Mouse (Mus musculus) mature B cell (primary cell): ENCODE data around the gene Slc35e3.

Experiments
- in situ Hi-C: fragments of 300-500 bp; cut with MboI; formaldehyde crosslinking; loops from 2 replicates; pipeline ENCODE4 v1.14.3; 2019

Gene Slc35e3

GRCm38 (mm10) chr10:117776281-117777102 lies 30.3 kb upstream of the Slc35e3 start:
- in situ Hi-C loops: no loop called here

DNA sequence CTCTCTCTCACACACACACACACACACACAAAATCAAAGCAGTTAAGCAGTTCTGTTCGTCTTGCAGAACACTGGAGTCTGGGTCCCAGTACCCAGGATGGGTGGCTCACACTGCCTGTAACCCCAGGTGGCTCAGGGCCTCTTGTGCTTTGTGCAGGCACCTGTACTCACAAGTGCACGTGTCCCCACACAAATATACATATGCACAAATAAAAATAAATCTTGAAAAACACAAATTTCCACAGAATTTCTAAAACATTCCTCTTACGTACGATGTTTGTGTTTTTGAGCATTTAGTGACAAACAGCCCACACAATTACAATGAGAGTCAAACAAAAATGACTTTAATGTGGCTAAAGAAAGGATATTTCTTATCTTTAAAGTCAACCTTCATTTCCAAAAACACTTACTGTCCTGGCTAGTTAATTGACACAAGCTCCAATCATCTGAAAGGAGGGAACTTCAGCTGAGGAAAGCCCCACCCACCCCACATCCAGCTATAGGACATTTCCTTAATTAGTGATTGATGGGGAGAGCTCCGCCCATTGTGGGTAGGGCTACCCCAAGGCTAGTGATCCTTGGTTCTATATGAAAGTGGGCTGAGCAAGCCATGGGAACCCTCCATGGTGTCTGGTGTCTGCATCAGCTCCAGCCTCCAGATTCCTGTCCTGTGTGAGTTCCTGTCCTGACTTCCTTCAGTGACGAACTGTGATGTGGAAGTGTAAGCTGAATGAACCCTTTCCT lies 29.4 kb upstream of the Slc35e3 start:
- in situ Hi-C loops: no loop called here

GRCm38 (mm10) chr10:117774817-117775120 lies 28.6 kb upstream of the Slc35e3 start:
- in situ Hi-C loops: no loop called here

DNA sequence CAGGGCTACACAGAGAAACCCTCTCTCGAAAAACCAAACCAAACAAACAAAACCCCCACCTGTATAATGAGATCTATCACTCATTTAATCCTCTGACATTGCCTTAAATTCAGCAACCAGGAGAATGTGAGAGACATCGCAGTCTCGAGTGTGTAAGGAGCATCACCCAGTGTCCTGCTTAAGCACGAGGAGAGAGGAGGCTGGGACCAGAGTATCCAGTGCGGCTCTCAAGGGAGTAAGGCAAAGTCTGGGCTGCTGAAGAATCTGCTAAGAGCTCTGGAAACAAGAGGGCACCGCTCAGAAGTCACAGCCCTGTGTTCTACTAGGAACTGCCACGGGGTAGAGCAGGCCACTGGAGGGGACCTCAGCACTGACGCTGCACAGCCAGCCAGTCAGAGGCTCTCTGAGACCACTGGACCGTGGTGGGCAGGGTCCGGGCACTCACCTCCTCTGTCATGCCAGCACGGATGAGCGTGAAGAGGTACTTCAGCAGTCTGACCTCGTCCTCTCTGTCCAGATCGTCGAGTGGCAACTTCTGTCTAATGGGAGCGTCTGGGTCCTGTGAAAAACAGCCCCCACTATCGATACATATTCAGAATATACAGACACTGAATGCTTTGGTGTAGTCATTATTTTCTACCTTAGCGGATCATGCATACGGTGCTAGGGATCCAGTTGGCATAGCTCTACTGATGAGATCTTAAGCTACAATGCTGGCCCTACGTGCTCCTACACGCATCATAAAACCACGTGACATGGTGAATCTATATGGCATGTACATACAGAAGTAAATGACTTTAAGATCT lies 28.0 kb upstream of the Slc35e3 start:
- in situ Hi-C loops: no loop called here

GRCm38 (mm10) chr10:117773106-117773720 lies 27.0 kb upstream of the Slc35e3 start:
- in situ Hi-C loops: no loop called here

DNA sequence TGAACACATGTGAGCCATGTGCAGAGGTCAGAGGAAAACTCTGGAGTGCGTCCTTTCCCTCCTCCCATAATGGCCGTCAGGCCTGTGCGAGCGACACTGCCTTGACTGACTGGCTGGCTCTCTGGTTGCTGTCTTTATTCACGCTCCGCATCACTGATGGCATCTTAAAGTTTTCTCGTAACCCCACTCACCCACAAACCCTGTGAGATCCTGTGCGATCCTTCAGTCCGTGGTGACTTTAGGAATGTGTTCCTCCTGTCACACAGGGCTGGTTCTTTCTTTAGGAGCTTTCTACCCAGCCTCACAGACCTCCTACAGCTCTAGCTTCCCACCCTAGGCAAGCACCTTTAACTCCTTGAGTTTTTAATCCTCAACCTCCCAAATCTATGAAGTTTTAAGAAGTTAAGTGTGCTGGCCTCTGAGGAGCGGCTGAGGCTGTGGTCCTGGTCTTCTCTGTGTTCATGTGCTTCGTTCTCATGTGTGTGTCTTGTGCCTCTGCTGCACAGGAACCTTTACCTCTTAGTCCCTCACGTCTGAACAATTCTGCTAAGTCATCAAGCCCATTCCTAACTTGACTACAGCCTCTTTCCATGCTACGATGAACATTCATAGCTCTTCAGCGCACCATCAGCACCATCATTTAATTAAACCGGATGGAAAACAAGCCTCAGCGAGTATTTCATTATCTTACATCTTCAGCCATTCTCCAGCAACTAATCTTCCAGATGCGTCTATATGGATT lies 26.4 kb upstream of the Slc35e3 start:
- in situ Hi-C loops: no loop called here

DNA sequence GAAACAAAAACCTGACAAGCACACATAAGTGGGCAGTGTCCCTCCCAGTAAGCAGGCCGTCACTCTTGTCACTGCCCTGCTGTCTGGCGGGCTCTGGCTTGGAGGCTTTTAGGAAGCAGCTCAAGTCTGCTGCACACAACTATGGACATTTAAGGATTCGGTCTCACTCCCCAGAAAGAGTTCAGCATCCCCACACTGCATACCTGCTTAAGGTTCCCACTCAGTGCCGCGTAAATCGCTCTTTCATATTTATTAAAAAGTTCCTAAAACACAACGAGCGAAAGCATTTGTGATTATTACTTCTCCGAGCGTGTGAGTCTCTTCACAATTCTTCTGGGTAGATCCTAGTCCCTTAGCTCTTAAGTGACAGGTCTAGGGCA lies 25.0 kb upstream of the Slc35e3 start:
- in situ Hi-C loops: no loop called here

DNA sequence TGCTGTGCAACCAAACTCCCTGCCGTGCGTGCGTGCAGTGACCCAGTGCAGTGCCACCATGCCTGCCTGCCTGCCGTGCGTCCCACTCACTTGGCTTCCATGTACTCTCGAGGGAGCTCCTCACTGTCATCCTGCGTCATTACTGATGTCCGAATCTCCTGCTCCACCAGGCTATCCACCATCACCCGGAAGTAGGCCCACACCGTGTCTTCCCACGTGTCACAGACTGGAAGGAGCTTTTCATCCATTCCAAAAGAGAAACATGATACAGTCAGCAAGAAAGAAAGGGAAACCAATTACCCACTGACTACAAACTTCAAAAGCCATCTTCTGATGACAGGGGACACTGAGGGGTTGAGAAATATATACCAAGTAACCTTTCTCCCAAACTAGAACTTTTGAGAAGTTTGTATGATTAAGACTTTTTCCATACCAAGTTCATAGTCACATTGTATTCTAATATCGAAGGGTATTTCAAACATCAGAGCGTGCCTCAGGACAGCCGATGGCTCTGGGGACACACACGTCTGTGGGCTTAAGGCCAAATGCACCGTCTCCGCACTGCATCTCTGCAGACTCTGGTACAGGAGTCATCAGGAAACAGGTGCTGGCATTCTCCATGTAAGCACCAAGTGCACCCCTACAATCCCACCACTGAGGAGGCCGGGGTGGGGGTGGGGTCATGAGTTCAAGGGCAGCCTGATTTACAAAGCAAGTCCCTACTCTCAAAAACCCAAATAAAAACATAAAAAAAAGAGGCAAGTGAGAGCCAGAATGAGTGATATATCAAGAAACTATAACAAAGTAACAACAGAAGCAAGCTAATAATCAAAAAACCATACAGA lies 24.3 kb upstream of the Slc35e3 start:
- in situ Hi-C loops: no loop called here

GRCm38 (mm10) chr10:117769541-117770285 lies 23.5 kb upstream of the Slc35e3 start:
- in situ Hi-C loops: no loop called here

DNA sequence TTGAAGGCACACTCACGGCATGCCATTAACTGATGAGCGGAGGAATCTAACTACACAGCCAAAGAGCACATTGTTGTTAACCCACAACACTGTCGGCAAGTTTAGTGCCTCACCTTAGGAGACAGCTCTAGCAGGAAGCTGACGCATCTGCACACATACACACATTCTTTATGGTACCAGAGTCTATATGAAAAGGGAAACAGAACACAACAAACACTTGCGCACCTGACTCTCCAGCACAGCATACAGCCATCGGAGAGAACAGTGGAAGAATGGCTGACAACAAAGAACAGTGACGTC lies 21.9 kb upstream of the Slc35e3 start:
- in situ Hi-C loops: no loop called here

GRCm38 (mm10) chr10:117767286-117768140 lies 21.3 kb upstream of the Slc35e3 start:
- in situ Hi-C loops: no loop called here

GRCm38 (mm10) chr10:117766896-117767160 lies 20.7 kb upstream of the Slc35e3 start:
- in situ Hi-C loops: no loop called here

DNA sequence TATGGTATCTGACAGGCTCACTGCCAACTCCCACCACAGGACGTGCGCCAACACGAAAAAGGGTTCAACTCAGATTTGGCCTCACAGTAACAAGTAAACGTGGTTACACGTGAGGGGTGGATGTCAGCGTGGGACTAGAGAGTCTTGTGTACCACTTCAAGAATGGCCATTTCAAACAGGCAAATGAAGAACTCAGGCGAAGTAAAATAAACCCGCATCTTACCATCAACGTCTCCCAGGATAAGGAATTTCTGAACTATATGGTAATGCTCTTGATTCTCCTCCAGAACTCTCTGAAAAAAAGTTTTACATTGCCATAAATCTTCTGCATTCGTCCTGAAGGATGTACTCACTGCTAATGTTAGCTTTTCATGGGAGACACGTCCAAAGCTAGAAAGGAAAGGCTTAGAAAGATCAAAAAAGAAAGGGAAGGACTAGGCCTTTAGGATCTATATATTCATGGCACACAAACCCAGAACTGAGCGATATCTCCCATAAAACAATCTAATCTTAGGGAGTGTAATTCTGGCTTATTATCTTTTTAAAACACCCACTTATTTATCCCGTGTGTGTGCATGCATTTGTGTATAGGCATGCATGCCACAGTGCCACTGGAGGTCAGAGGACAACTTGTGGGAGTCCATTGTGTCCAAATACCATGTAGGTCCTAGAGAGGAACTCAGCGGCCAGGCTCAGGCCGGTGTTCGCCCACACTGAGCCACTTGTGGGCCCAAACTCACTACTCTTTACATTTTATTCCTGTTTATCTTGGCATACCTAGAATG lies 20.1 kb upstream of the Slc35e3 start:
- in situ Hi-C loops: no loop called here

DNA sequence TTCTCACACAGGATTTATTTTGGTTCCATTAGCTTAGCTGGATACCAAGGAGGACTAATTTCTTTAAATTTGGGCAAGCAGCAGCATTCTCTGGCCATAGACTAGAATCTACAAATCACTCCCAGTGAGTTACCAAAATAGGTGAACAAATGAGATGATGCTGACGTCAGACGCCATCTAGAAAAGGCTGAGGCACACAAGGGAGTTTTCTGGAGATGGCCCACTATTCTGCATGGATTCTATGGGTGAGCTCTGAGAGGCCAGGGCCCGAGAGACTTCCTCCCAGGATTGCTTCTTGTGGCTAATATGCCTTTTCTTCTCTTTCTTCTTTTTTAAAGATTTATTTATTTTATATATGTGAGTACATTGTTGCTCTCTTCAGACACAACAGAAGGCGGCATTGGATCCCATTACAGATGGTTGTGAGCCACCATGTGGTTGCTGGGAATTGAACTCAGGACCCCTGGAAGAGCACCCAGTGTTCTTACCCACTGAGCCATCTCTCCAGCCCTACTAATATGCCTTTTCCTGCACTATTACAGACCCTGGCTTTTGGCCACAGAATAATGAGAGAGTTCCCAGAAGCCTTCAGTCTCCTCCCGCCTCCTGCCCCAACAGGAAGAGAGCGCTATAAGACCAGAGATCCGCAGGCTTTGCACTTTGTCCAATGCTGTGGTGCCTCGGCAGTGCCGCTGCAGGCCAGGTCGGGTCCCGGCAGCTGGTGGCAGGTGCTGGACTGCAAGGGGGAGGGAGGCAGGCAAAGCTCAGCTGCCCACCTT lies 19.1 kb upstream of the Slc35e3 start:
- in situ Hi-C loops: no loop called here

GRCm38 (mm10) chr10:117764598-117764997 lies 18.4 kb upstream of the Slc35e3 start:
- in situ Hi-C loops: no loop called here

GRCm38 (mm10) chr10:117763588-117764190 lies 17.5 kb upstream of the Slc35e3 start:
- in situ Hi-C loops: no loop called here

- in situ Hi-C loops: no loop called here
These were observed 16.8 kb upstream of the Slc35e3 start for GRCm38 (mm10) chr10:117762966-117763365.
